Mouse (Mus musculus) cortical plate, adult 2 months (tissue): ENCODE measurements around the gene Tnf.

Source experiments
- CTCF ChIP-seq: fragments of 200-500 bp; IDR thresholded peaks from 2 replicates; pipeline ENCODE4 v1.5.1; 2011; ENCODE audit warnings: mild to moderate bottlenecking, control low read depth, low read length; ENCODE audit not compliant: insufficient read depth; ENCODE audit errors: extremely low read depth
- POLR2A ChIP-seq: fragments of 200-500 bp; IDR thresholded peaks from 2 replicates; pipeline ENCODE4 v1.6.1; 2011; ENCODE audit warnings: mild to moderate bottlenecking, low read length, control low read depth; ENCODE audit not compliant: insufficient read depth; ENCODE audit errors: extremely low read depth

- TF ChIP-seq CTCF (no peak), POLR2A (no peak)
These were observed 45.3 kb upstream of the Tnf start for GRCm38 (mm10) chr17:35247144-35247543.
